Mouse (Mus musculus) CD4-positive, CD25-positive, alpha-beta regulatory T cell, adult 9 weeks (primary cell): ENCODE measurements around the gene Gm49486. TPM values are rescaled to one million over a fixed set of nuclear protein-coding genes. Genes with fewer than 3 reads are reported as not detected.

Experiments
- polyA plus RNA-seq: library from polyadenylated mRNA; unstranded; fragments of 100-300 nt; shearing (Covaris generic); gene quantifications from one replicate; pipeline ENCODE4 v1.2.1, GENCODE M21; 2017

The Gm49486 gene
- 0.14 TPM for polyA plus RNA-seq

GRCm38 (mm10) chr15:79229058-79229821 is at the start of gene Gm49486, which contains the start of gene Pick1:
Gene Gm49486, plus strand, starts transcription at chr15:79229391.
Gene Pick1, plus strand, starts transcription at chr15:79229173.

GRCm38 (mm10) chr15:79254661-79255060 is 25.5 kb downstream of the Gm49486 start, which contains the start of gene Slc16a8:
Gene Slc16a8, minus strand, starts transcription at chr15:79254761.

GRCm38 (mm10) chr15:79285399-79285798 is 56.2 kb downstream of the Gm49486 start, which contains the start of gene Baiap2l2:
Gene Baiap2l2, minus strand, starts transcription at chr15:79285537.

Other genes with a start within 250 kb of the Gm49486 start
- gene H1f0, start 200.9 kb upstream of the Gm49486 start, polyA plus RNA-seq = 31.2 TPM
- gene Galr3, start 187.5 kb upstream of the Gm49486 start, polyA plus RNA-seq = not detected
- 5.8 TPM for gene Ankrd54, start 166.5 kb upstream of the Gm49486 start, polyA plus RNA-seq
- gene Eif3l, start 154.2 kb upstream of the Gm49486 start, polyA plus RNA-seq = 191 TPM
- 13.6 TPM for gene Micall1, start 120.5 kb upstream of the Gm49486 start, polyA plus RNA-seq
- gene Polr2f, start 88.4 kb upstream of the Gm49486 start, polyA plus RNA-seq = 220 TPM
- 2.2 TPM for gene 1700088E04Rik, start 88.1 kb upstream of the Gm49486 start, polyA plus RNA-seq
- not detected for gene Sox10, start 64.2 kb upstream of the Gm49486 start, polyA plus RNA-seq
- gene Pick1, start 218 bp upstream of the Gm49486 start, polyA plus RNA-seq = 42.8 TPM
- not detected for gene Slc16a8, start 25.4 kb downstream of the Gm49486 start, polyA plus RNA-seq
- gene Baiap2l2, start 56.1 kb downstream of the Gm49486 start, polyA plus RNA-seq = not detected
- 17.6 TPM for gene Pla2g6, start 99.0 kb downstream of the Gm49486 start, polyA plus RNA-seq
- 0.92 TPM for gene Maff, start 117.2 kb downstream of the Gm49486 start, polyA plus RNA-seq
- 26.8 TPM for gene Tmem184b, start 174.2 kb downstream of the Gm49486 start, polyA plus RNA-seq
- 5.2 TPM for gene Csnk1e, start 226.2 kb downstream of the Gm49486 start, polyA plus RNA-seq